Mouse (Mus musculus): ENCODE measurements at regions not wholly inside any gene's neighbourhood (a gene's known extent, or its start where the extent isn't known, plus 50 kb on each side); places are given as distances from the start of the nearest gene placed in this dataset.

DNA sequence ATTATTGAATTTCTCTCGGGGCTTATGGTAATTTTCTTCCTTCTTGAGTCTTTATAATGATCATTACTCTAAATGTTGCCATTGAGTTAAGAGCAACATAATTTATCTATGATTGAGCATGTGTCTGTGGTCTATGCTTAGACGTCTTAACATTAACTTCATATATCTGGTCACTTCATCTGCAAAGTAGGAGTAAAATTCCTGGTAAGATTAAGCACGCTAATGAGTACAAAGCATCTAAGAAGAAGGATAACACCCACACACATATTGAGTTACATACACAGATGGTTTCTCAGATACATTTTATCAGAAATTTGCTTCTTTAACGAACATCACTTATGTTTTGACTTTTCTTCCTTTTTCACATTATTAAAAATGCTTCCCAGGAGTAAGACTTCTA lies 267.3 kb upstream of the Lyplal1 start:
- TF ChIP-seq CTCF (IDR thresholded peaks at IDR 0.05; ENCODE audit: low read depth, low read length): no peak
- no peak for TF ChIP-seq POLR2A (IDR thresholded peaks at IDR 0.05; ENCODE audit: borderline replicate concordance, low read depth, low read length)
